Mouse (Mus musculus) liver, embryonic 12.5 days (tissue): ENCODE measurements around the gene Dnajc6. TPM values are rescaled to one million over a fixed set of nuclear protein-coding genes. Genes with fewer than 3 reads are reported as not detected.

Experiments
- ATAC-seq: fragments of 200-750 bp; cut with Nextera tagmentation; 2 replicates; pipeline ENCODE4 v1.8.0; 2017; ENCODE audit warnings: moderate number of reproducible peaks, mild to moderate bottlenecking, moderate library complexity
- H3K27ac ChIP-seq: fragments of 300-500 bp; sonication (generic); 2 replicates; pipeline ENCODE4 v1.5.1; 2016; ENCODE audit warnings: mild to moderate bottlenecking
- H3K27me3 ChIP-seq: fragments of 300-500 bp; sonication (generic); replicated peaks from 2 replicates; pipeline ENCODE4 v1.6.1; 2016; ENCODE audit warnings: mild to moderate bottlenecking, moderate library complexity
- H3K36me3 ChIP-seq: fragments of 300-500 bp; sonication (generic); 2 replicates; pipeline ENCODE4 v1.6.1; 2016; ENCODE audit warnings: mild to moderate bottlenecking, moderate library complexity
- H3K4me1 ChIP-seq: fragments of 300-500 bp; sonication (generic); 2 replicates; pipeline ENCODE4 v1.6.1; 2016
- H3K4me2 ChIP-seq: fragments of 300-500 bp; sonication (generic); 2 replicates; pipeline ENCODE4 v1.6.1; 2016; ENCODE audit warnings: mild to moderate bottlenecking, moderate library complexity
- H3K4me3 ChIP-seq: fragments of 300-500 bp; sonication (generic); 2 replicates; pipeline ENCODE4 v1.5.1; 2016; ENCODE audit warnings: mild to moderate bottlenecking, moderate library complexity
- H3K9ac ChIP-seq: fragments of 300-500 bp; sonication (generic); 2 replicates; pipeline ENCODE4 v1.6.1; 2016; ENCODE audit warnings: mild to moderate bottlenecking, moderate library complexity
- H3K9me3 ChIP-seq: fragments of 300-500 bp; sonication (generic); replicated peaks from 2 replicates; pipeline ENCODE4 v1.6.1; 2016; ENCODE audit warnings: mild to moderate bottlenecking, moderate library complexity
- WGBS: fragments of 180-500 bp; shearing (Covaris S2); methylation state at CpG from one replicate; pipeline ENCODE4 v1.1.7; 2016; ENCODE audit not compliant: insufficient replicate concordance; 5-methylcytosine and 5-hydroxymethylcytosine counted together
- polyA plus RNA-seq: library from polyadenylated mRNA; unstranded; fragments of >200 nt; fragmentation: Nextera tagmentation; extraction: Ambion mirVana; gene quantifications from 2 replicates; pipeline ENCODE4 v1.2.1, GENCODE M21; 2016

The Dnajc6 gene
- polyA plus RNA-seq, 1 experiment from 2014 or later, result 0.10 TPM

DNA sequence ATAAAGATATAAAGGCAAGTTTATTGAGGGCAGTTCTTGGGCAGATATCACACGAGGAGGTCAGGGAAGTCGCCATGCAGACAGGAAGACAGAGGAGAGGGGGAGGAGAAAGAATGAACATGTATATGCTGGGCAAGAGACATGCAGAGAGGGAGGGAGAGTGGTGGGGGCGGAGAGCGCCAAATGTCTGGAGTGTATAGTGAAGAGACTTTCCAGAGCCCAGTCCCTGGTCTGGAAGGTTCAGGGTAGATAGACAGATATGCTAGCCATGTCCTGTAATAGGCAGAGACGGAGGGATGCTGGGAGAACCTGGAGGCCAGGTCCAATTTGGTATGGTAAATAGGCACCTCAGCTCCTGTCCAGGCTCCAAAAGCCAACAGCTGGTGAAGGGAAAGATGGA, 83.1 kb downstream of the Dnajc6 start:
- no peak overlapping the region for H3K27ac ChIP-seq
- no peak overlapping the region for H3K4me2 ChIP-seq
- H3K4me3 ChIP-seq, result no peak overlapping the region
- ATAC-seq, result no peak
- WGBS, result 64% methylated on average over 5 of the region's 5 CpGs
- H3K36me3 ChIP-seq, result no peaks in the 10 kb centered on the region
- H3K27me3 ChIP-seq, result no peaks in the 10 kb centered on the region
- H3K4me1 ChIP-seq, result no peaks in the 10 kb centered on the region
- H3K9ac ChIP-seq, result no peak overlapping the region
- no peaks in the 10 kb centered on the region for H3K9me3 ChIP-seq

- H3K9ac ChIP-seq, result no peak overlapping the region
- no peaks in the 10 kb centered on the region for H3K27me3 ChIP-seq
- H3K9me3 ChIP-seq, result no peaks in the 10 kb centered on the region
- H3K27ac ChIP-seq, result no peak overlapping the region
- no peaks in the 10 kb centered on the region for H3K4me1 ChIP-seq
- H3K4me2 ChIP-seq, result no peak overlapping the region
- H3K4me3 ChIP-seq, result no peak overlapping the region
- no peaks in the 10 kb centered on the region for H3K36me3 ChIP-seq
- WGBS, result 68% methylated on average over 4 of the region's 4 CpGs
- no peak for ATAC-seq
These were observed 84.7 kb downstream of the Dnajc6 start for GRCm38 (mm10) chr4:101581156-101581555.

DNA sequence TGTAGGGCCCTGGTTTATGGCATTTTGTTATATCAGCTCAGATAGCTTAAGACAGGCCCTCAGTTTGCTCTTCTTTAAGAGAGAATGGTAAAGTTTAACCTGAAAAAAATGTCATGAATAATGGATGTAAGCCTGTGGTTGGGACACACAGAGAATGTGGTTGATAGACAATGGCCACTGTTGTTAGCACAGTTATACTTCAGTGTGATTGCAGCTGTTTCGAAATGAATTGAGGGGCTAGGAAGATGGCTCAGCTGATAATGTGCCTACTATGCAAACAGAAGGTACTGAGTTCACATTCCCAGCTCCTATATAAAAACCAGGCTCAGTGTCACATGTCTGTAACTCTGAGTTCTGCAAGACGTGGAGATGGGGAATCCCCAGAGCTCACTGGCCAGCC, 86.4 kb downstream of the Dnajc6 start:
- no peak for ATAC-seq
- Histone ChIP-seq H3K27ac (no peak overlapping the region), H3K4me2 (no peak overlapping the region), H3K9me3 (no peaks in the 10 kb centered on the region), H3K4me3 (no peak overlapping the region), H3K9ac (no peak overlapping the region), H3K4me1 (no peaks in the 10 kb centered on the region), H3K27me3 (no peaks in the 10 kb centered on the region), H3K36me3 (no peaks in the 10 kb centered on the region)
- WGBS, result 51% methylated on average over 2 of the region's 2 CpGs

DNA sequence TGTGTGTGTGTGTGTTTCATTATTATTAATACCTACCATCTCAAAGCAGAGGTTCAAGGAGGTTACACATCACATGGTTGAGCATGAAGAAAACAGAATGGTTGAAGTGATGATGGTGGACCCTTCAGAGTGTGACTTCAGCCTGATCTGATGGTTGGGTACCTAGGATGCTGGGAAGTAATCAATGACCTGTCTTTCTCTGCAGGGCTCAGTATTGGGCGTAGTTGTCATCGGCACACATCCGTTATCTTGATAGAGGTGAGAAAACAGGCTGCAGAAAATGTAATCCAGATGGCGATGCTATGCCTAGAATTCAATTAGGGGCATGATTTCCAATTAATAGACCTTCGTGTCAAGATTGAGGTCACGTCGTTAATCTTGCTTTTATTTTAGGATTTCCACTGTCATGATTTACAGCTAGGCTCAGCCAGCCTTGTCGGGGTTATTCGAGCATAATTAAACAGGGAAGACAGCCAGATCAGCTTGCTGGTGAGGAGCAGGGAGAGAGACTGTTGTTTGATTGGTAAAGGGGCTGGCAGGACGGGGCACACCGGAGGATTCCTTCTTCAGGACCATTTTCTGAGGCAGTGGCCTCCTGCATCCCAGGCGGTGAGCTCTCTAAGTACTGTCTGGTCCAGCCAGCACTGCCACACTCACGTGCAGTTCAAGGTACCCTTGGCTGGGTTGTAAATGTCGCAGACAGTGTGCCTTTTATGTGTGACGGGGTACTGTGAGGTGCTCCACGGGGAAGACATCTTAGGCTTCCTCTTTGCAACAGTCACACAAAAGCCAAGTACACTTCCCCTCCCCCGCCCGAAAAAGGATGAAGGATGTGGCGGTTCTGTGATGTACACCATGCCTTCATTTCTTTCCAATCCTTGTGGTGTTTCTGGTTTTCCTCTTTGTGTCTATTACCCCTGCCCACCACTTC, 88.3 kb downstream of the Dnajc6 start:
- Histone ChIP-seq H3K36me3 (no peaks in the 10 kb centered on the region), H3K4me1 (no peaks in the 10 kb centered on the region), H3K4me3 (no peak overlapping the region), H3K9ac (no peak overlapping the region), H3K27ac (no peak overlapping the region), H3K27me3 (no peaks in the 10 kb centered on the region), H3K9me3 (no peaks in the 10 kb centered on the region), H3K4me2 (no peak overlapping the region)
- ATAC-seq, result no peak
- WGBS, result 66% methylated on average over 19 of the region's 19 CpGs

DNA sequence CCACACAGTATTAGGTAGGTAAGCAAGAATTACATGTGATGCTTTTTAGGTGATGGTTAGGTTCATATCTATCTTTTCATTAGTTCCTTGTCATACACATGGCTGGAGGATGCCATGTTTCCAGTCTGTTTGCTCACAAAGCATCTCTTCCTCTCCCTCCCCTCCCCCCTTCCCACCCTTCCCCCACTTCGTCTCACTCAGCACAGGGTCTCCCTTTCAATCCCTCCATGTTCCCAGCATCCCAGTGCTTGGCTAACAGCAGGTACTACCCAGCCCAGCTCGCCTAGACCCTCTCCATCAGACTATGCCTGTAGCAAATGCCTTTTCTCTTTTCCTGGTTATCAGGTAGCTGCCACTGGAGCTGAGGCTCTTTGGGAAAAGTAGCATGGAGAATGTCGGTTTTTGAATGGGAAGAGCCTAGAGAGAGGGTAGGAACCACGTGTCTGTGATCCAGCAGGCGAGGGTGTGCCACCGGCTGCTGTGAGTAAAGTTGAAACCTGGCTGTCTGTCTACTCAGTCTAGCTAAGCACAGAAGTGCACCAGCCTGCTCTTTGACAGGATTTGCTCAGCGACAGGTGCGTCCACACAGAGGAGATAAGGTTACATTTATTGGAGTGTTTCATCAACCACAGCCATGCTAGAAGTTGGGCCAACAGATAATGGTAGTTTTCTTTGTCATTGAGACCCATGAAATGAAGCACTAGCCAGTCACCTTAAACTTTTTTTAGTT, 89.2 kb downstream of the Dnajc6 start:
- Histone ChIP-seq H3K9ac (no peak overlapping the region), H3K4me3 (no peak overlapping the region), H3K27me3 (no peaks in the 10 kb centered on the region), H3K9me3 (no peaks in the 10 kb centered on the region), H3K36me3 (no peaks in the 10 kb centered on the region), H3K27ac (no peak overlapping the region), H3K4me2 (no peak overlapping the region), H3K4me1 (no peaks in the 10 kb centered on the region)
- no peak for ATAC-seq
- 47% methylated on average over 8 of the region's 8 CpGs for WGBS

DNA sequence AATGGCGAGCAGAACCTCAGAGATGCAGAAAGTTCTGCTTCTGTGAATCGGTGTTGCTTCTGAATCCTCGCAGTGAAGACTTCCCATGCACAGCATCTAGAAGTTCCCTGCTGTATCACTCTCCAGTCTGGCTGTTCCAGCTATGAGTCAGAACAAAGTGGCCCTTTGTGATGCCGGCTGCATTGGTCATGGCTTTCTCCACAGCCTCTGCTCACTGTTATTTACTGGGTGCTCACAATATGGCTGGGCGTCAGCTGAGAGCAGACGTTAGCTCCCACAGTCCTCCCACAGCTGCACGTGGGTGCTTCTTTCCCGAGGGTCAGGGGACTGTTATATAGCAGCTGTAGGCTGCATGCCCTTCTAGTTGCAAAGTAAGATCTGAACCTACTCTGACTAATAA, 92.5 kb downstream of the Dnajc6 start:
- Histone ChIP-seq H3K27ac (no peak overlapping the region), H3K4me1 (no peaks in the 10 kb centered on the region)
- 59% methylated on average over 8 of the region's 8 CpGs for WGBS

DNA sequence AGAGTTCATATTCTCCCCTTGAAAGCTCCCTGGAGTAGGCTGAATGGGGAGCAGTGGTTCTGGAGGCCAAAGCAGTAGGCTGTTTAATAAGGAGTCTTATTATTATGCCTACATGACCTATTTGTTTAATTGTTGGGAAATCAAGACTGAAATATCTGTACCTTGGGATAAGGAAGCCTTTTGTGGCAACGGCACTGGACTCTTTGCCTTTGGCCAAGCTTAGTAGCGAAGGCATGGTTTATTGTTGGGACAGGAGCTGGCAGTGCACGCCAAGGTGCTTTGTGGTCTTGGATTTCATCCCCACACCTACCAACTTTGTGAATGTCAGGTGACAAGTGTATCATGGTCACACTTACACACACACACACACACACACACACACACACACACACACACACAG, 93.3 kb downstream of the Dnajc6 start:
- ATAC-seq, result no peak
- 71% methylated on average over 3 of the region's 3 CpGs for WGBS
- H3K4me3 ChIP-seq, result no peak overlapping the region
- H3K27ac ChIP-seq, result no peak overlapping the region
- no peaks in the 10 kb centered on the region for H3K4me1 ChIP-seq
- no peak overlapping the region for H3K9ac ChIP-seq
- no peak overlapping the region for H3K4me2 ChIP-seq
- H3K9me3 ChIP-seq, result no peaks in the 10 kb centered on the region
- no peaks in the 10 kb centered on the region for H3K36me3 ChIP-seq
- H3K27me3 ChIP-seq, result no peaks in the 10 kb centered on the region

More for the DNA sequence above, 92.5 kb downstream of the Dnajc6 start:
- Histone ChIP-seq H3K9me3 (no peaks in the 10 kb centered on the region), H3K36me3 (no peaks in the 10 kb centered on the region), H3K4me3 (no peak overlapping the region), H3K4me2 (no peak overlapping the region), H3K9ac (no peak overlapping the region), H3K27me3 (no peaks in the 10 kb centered on the region)
- no peak for ATAC-seq

- Histone ChIP-seq H3K4me2 (no peak overlapping the region), H3K27me3 (no peaks in the 10 kb centered on the region), H3K9me3 (no peaks in the 10 kb centered on the region), H3K9ac (no peak overlapping the region), H3K4me1 (no peaks in the 10 kb centered on the region), H3K27ac (no peak overlapping the region), H3K4me3 (no peak overlapping the region), H3K36me3 (no peaks in the 10 kb centered on the region)
- ATAC-seq, result no peak
- WGBS, result 68% methylated on average over 1 of the region's 1 CpGs
These were observed 95.0 kb downstream of the Dnajc6 start for GRCm38 (mm10) chr4:101591400-101591799.

- Histone ChIP-seq H3K4me2 (no peak overlapping the region), H3K27me3 (no peaks in the 10 kb centered on the region), H3K9me3 (no peaks in the 10 kb centered on the region), H3K27ac (no peak overlapping the region), H3K9ac (no peak overlapping the region), H3K4me3 (no peak overlapping the region), H3K4me1 (no peaks in the 10 kb centered on the region), H3K36me3 (no peaks in the 10 kb centered on the region)
- 56% methylated on average over 3 of the region's 3 CpGs for WGBS
- no peak for ATAC-seq
These were observed 96.0 kb downstream of the Dnajc6 start for GRCm38 (mm10) chr4:101592466-101592865.

GRCm38 (mm10) chr4:101601758-101602157, 105.3 kb downstream of the Dnajc6 start:
- Histone ChIP-seq H3K4me3 (no peak overlapping the region), H3K9me3 (no peaks in the 10 kb centered on the region), H3K9ac (no peak overlapping the region), H3K4me2 (no peak overlapping the region), H3K27me3 (no peaks in the 10 kb centered on the region), H3K4me1 (no peaks in the 10 kb centered on the region), H3K36me3 (no peaks in the 10 kb centered on the region), H3K27ac (no peak overlapping the region)
- no peak for ATAC-seq

GRCm38 (mm10) chr4:101603635-101604034, 107.2 kb downstream of the Dnajc6 start:
- Histone ChIP-seq H3K27me3 (no peaks in the 10 kb centered on the region), H3K4me1 (no peaks in the 10 kb centered on the region), H3K27ac (no peak overlapping the region), H3K4me2 (no peak overlapping the region), H3K9me3 (no peaks in the 10 kb centered on the region), H3K9ac (no peak overlapping the region), H3K4me3 (no peak overlapping the region), H3K36me3 (no peaks in the 10 kb centered on the region)
- WGBS, result 53% methylated on average over 3 of the region's 3 CpGs
- no peak for ATAC-seq

DNA sequence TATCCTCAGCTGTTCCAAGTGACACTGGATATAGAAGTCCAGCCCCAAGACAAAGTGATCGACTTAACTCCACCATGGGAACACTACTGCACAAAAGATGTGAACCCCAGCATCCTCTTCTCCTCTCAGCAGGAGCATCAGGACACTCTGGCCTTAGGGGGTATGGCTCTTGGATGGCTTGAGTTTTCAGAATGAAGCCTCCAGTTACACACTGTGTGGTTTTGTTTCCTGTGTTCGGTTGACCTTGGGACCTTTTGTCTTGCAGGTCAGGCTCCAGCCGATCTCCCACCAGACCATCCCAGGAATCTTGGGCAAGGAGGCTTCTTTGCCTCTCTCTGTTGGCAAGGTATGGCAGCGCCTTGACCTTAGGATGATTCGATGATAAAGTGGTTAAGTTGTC, 120.1 kb downstream of the Dnajc6 start:
- H3K4me3 ChIP-seq, result no peak overlapping the region
- H3K27ac ChIP-seq, result no peak overlapping the region
- no peak overlapping the region for H3K9ac ChIP-seq
- H3K4me1 ChIP-seq, result no peaks in the 10 kb centered on the region
- 71% methylated on average over 5 of the region's 5 CpGs for WGBS
- no peaks in the 10 kb centered on the region for H3K9me3 ChIP-seq
- no peaks in the 10 kb centered on the region for H3K27me3 ChIP-seq
- ATAC-seq, result no peak
- H3K36me3 ChIP-seq, result no peaks in the 10 kb centered on the region
- no peak overlapping the region for H3K4me2 ChIP-seq
